Mouse (Mus musculus) forebrain, embryonic 14.5 days (tissue): Measurements from ENCODE around the gene Camk2d. TPM values are rescaled to one million over a fixed set of nuclear protein-coding genes. Genes with fewer than 3 reads are reported as not detected.

Experiments
- ATAC-seq: fragments of 200-750 bp; cut with Nextera tagmentation; 2 replicates; pipeline ENCODE4 v1.8.0; 2017; ENCODE audit warnings: mild to moderate bottlenecking, moderate library complexity
- DNase-seq: peaks from one replicate; pipeline ENCODE4 v3.0.0-alpha.2; 2015; ENCODE audit warnings: low spot score
- H3K27ac ChIP-seq: fragments of 300-500 bp; sonication (generic); 2 replicates; pipeline ENCODE4 v1.5.1; 2014; ENCODE audit warnings: low read depth, mild to moderate bottlenecking, control low read depth, low read length, moderate library complexity
- H3K27me3 ChIP-seq: fragments of 300-500 bp; sonication (generic); replicated peaks from 2 replicates; pipeline ENCODE4 v1.6.1; 2014; ENCODE audit warnings: low read length, control low read depth, mixed read lengths; ENCODE audit not compliant: control insufficient read depth, insufficient read depth
- H3K36me3 ChIP-seq: fragments of 300-500 bp; sonication (generic); 2 replicates; pipeline ENCODE4 v1.6.1; 2014; ENCODE audit warnings: low read length, control low read depth; ENCODE audit not compliant: control insufficient read depth, insufficient read depth
- H3K4me1 ChIP-seq: fragments of 300-500 bp; sonication (generic); 2 replicates; pipeline ENCODE4 v1.6.1; 2014; ENCODE audit warnings: antibody characterized with exemption, low read length, control low read depth; ENCODE audit not compliant: control insufficient read depth, insufficient read depth
- H3K4me2 ChIP-seq: fragments of 300-500 bp; sonication (generic); 2 replicates; pipeline ENCODE4 v1.6.1; 2014; ENCODE audit warnings: mild to moderate bottlenecking, control low read depth, low read length
- H3K4me3 ChIP-seq: fragments of 300-500 bp; sonication (generic); 2 replicates; pipeline ENCODE4 v1.5.1; 2014; ENCODE audit warnings: low read depth, low read length, control low read depth
- H3K9ac ChIP-seq: fragments of 300-500 bp; sonication (generic); 2 replicates; pipeline ENCODE4 v1.6.1; 2014; ENCODE audit warnings: mild to moderate bottlenecking, low read length, control low read depth, moderate library complexity
- H3K9me3 ChIP-seq: fragments of 300-500 bp; sonication (generic); replicated peaks from 2 replicates; pipeline ENCODE4 v1.6.1; 2016; ENCODE audit warnings: low read length, control low read depth, mixed read lengths; ENCODE audit not compliant: control insufficient read depth
- WGBS: fragments of 180-500 bp; shearing (Covaris S2); extraction: QIAGEN DNeasy Blood & Tissue Kit; methylation state at CpG from one replicate; pipeline ENCODE4 v1.1.7; 2014; 5-methylcytosine and 5-hydroxymethylcytosine counted together
- polyA plus RNA-seq: library from polyadenylated mRNA; unstranded; fragments of >200 nt; fragmentation: Nextera tagmentation; extraction: Ambion mirVana; gene quantifications from 2 replicates; pipeline ENCODE4 v1.2.1, GENCODE M21; 2014

The Camk2d gene
- polyA plus RNA-seq: 25.5 and 30.3 TPM in 2 replicates

DNA sequence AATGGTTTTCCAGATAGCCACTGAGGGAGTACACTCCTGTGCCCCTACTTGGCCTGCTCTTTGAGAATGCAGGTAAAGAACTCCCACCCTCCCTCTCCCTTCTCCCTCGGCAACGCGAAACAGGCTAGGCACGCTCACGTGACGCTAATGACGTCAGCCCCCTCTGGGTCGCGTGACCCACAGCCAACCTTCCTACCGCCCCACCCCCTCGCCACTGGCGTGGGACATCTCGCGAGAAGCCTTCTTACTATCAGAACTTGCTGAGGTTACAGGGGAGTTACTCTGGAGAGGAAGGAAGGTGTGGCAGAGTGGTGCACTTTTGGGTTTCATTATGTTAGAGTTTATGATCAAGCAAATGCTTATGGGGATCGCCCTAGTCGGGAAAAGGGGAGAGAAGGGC, at the start of gene Camk2d:
Gene Camk2d (plus strand): TSS at position 217 of the 400 bp plus-strand sequence.
- Histone ChIP-seq H3K4me3 (peak within 1 kb of the TSS; percentile 79), H3K36me3 (no peaks in the 10 kb centered on the region), H3K9me3 (no peaks in the 10 kb centered on the region), H3K9ac (peak within 1 kb of the TSS; percentile 84), H3K27ac (peak within 1 kb of the TSS; percentile 92), H3K27me3 (no peaks in the 10 kb centered on the region), H3K4me1 (peaks cover 10% of the 10 kb centered on the region), H3K4me2 (peak within 1 kb of the TSS; percentile 89)
- DNase-seq: peak; percentile 98
- ATAC-seq: peak; percentile 90
- 0% methylated on average over 16 of the region's 16 CpGs for WGBS

- H3K4me3 ChIP-seq: no peak overlapping the region
- ATAC-seq: no peak
These were observed 48.2 kb upstream of the Camk2d start for GRCm38 (mm10) chr3:126547941-126548340.

DNA sequence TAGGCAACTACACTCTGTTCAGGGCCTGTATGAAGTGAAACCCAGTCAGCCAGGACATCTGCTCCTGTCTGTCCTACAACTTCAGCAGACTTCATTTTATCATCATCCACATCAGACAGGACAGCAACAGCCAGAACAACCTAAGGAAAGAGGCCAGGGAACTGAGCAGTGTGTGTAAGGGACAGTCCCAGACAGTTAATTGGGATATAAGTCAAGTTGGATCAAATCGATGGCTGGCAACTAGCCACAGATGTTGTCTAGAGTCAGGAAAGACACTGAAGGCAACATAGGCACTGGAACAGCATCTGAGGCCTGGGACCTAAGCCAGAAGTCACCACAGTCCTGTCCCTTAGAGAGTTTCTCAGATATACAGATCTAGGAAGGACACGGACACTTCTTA, 32.5 kb upstream of the Camk2d start:
- H3K4me1 ChIP-seq: no peaks in the 10 kb centered on the region
- H3K9ac ChIP-seq: no peak overlapping the region
- 82% methylated on average over 2 of the region's 2 CpGs for WGBS
- H3K27me3 ChIP-seq: no peaks in the 10 kb centered on the region
- ATAC-seq: no peak
- H3K9me3 ChIP-seq: no peaks in the 10 kb centered on the region
- no peak overlapping the region for H3K4me3 ChIP-seq
- no peak overlapping the region for H3K27ac ChIP-seq
- no peak overlapping the region for H3K4me2 ChIP-seq
- no peak for DNase-seq
- H3K36me3 ChIP-seq: no peaks in the 10 kb centered on the region

More at GRCm38 (mm10) chr3:126547941-126548340, 48.2 kb upstream of the Camk2d start:
- Histone ChIP-seq H3K9ac (no peak overlapping the region), H3K36me3 (no peaks in the 10 kb centered on the region), H3K27ac (no peak overlapping the region), H3K9me3 (no peaks in the 10 kb centered on the region), H3K27me3 (no peaks in the 10 kb centered on the region), H3K4me2 (no peak overlapping the region), H3K4me1 (no peaks in the 10 kb centered on the region)
- no peak for DNase-seq

GRCm38 (mm10) chr3:126570628-126571027, 25.5 kb upstream of the Camk2d start:
- Histone ChIP-seq H3K36me3 (no peaks in the 10 kb centered on the region), H3K9me3 (no peaks in the 10 kb centered on the region), H3K27ac (no peak overlapping the region), H3K4me2 (no peak overlapping the region), H3K4me1 (no peaks in the 10 kb centered on the region), H3K4me3 (no peak overlapping the region), H3K27me3 (no peaks in the 10 kb centered on the region), H3K9ac (no peak overlapping the region)
- ATAC-seq (no peak), DNase-seq (no peak)
- 86% methylated on average over 1 of the region's 1 CpGs for WGBS

GRCm38 (mm10) chr3:126572915-126573314, 23.2 kb upstream of the Camk2d start:
- H3K36me3 ChIP-seq: no peaks in the 10 kb centered on the region
- H3K9ac ChIP-seq: no peak overlapping the region
- H3K4me1 ChIP-seq: no peaks in the 10 kb centered on the region
- H3K9me3 ChIP-seq: no peaks in the 10 kb centered on the region
- H3K27me3 ChIP-seq: no peaks in the 10 kb centered on the region
- DNase-seq (no peak), ATAC-seq (no peak)
- H3K27ac ChIP-seq: no peak overlapping the region
- H3K4me2 ChIP-seq: no peak overlapping the region
- WGBS: 87% methylated on average over 5 of the region's 5 CpGs
- no peak overlapping the region for H3K4me3 ChIP-seq

GRCm38 (mm10) chr3:126575927-126576326, 20.2 kb upstream of the Camk2d start:
- 48% methylated on average over 2 of the region's 2 CpGs for WGBS
- H3K9ac ChIP-seq: no peak overlapping the region
- DNase-seq (peak; percentile 34), ATAC-seq (no peak)
- no peak overlapping the region for H3K4me2 ChIP-seq
- H3K36me3 ChIP-seq: no peaks in the 10 kb centered on the region
- no peaks in the 10 kb centered on the region for H3K9me3 ChIP-seq
- no peak overlapping the region for H3K4me3 ChIP-seq
- no peaks in the 10 kb centered on the region for H3K27me3 ChIP-seq
- no peak overlapping the region for H3K27ac ChIP-seq
- H3K4me1 ChIP-seq: no peaks in the 10 kb centered on the region

GRCm38 (mm10) chr3:126586134-126586533, 10.0 kb upstream of the Camk2d start:
- no peak for ATAC-seq
- Histone ChIP-seq H3K4me2 (no peak overlapping the region), H3K27me3 (no peaks in the 10 kb centered on the region), H3K4me3 (no peak overlapping the region), H3K4me1 (no peaks in the 10 kb centered on the region), H3K9me3 (no peaks in the 10 kb centered on the region), H3K9ac (no peak overlapping the region), H3K36me3 (no peaks in the 10 kb centered on the region), H3K27ac (no peak overlapping the region)
- WGBS: 85% methylated on average over 3 of the region's 3 CpGs
- DNase-seq: no peak

GRCm38 (mm10) chr3:126587477-126587876, 8.6 kb upstream of the Camk2d start:
- no peak overlapping the region for H3K4me2 ChIP-seq
- DNase-seq: no peak
- H3K9me3 ChIP-seq: no peaks in the 10 kb centered on the region
- no peak overlapping the region for H3K9ac ChIP-seq
- ATAC-seq: no peak
- H3K27ac ChIP-seq: no peak overlapping the region
- no peak overlapping the region for H3K4me3 ChIP-seq
- WGBS: 87% methylated on average over 3 of the region's 3 CpGs
- no peaks in the 10 kb centered on the region for H3K27me3 ChIP-seq
- no peaks in the 10 kb centered on the region for H3K36me3 ChIP-seq
- H3K4me1 ChIP-seq: no peaks in the 10 kb centered on the region

DNA sequence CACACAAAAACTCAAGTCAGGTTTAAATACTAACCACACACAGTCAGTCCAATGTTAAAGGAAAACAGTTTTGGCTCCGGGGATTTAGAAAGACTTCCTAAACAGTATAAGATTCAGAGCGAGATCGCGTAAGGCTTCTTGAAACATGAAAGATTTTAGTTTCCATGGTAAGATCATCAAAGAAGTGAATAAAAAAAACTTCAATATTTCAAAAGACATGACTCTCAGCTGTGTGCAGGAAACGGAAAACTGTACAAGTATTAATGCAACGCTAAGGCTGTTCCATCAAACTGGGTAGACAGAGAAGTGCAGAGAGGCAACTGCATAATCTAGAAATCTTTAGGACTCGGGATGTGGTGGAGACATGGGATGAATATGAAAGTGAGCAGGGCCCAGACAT, 6.5 kb upstream of the Camk2d start:
- H3K4me2 ChIP-seq: no peak overlapping the region
- H3K9me3 ChIP-seq: no peaks in the 10 kb centered on the region
- no peaks in the 10 kb centered on the region for H3K4me1 ChIP-seq
- ATAC-seq (no peak), DNase-seq (no peak)
- no peak overlapping the region for H3K4me3 ChIP-seq
- H3K27ac ChIP-seq: no peak overlapping the region
- 91% methylated on average over 7 of the region's 7 CpGs for WGBS
- H3K9ac ChIP-seq: no peak overlapping the region
- no peaks in the 10 kb centered on the region for H3K27me3 ChIP-seq
- H3K36me3 ChIP-seq: no peaks in the 10 kb centered on the region
